Mouse (Mus musculus) limb, embryonic 13.5 days (tissue): ENCODE measurements around the gene Idh2. TPM values are rescaled to one million over a fixed set of nuclear protein-coding genes. Genes with fewer than 3 reads are reported as not detected.
"Not testable (repeated sequence)": the region's sequence is repeated elsewhere in the genome, so short reads cannot be mapped to it uniquely, and the experiment has no call there.

Source experiments
- ATAC-seq: fragments of 200-750 bp; cut with Nextera tagmentation; 2 replicates; pipeline ENCODE4 v1.8.0; 2017; ENCODE audit warnings: low read depth, moderate number of reproducible peaks, moderate TSS enrichment; ENCODE audit not compliant: low FRiP score
- H3K27ac ChIP-seq: fragments of 300-500 bp; sonication (generic); 2 replicates; pipeline ENCODE4 v1.5.1; 2015; ENCODE audit warnings: inconsistent platforms, mild to moderate bottlenecking, moderate library complexity
- H3K27me3 ChIP-seq: fragments of 300-500 bp; sonication (generic); 2 replicates; pipeline ENCODE4 v1.6.1; 2015; ENCODE audit warnings: mild to moderate bottlenecking, inconsistent platforms
- H3K36me3 ChIP-seq: fragments of 300-500 bp; sonication (generic); 2 replicates; pipeline ENCODE4 v1.6.1; 2015; ENCODE audit warnings: inconsistent platforms, mild to moderate bottlenecking, moderate library complexity
- H3K4me1 ChIP-seq: fragments of 300-500 bp; sonication (generic); 2 replicates; pipeline ENCODE4 v1.6.1; 2015; ENCODE audit warnings: inconsistent platforms
- H3K4me2 ChIP-seq: fragments of 300-500 bp; sonication (generic); replicated peaks from 2 replicates; pipeline ENCODE4 v1.6.1; 2015; ENCODE audit warnings: inconsistent platforms, mild to moderate bottlenecking, moderate library complexity
- H3K4me3 ChIP-seq: fragments of 300-500 bp; sonication (generic); 2 replicates; pipeline ENCODE4 v1.5.1; 2015; ENCODE audit warnings: moderate library complexity, mild to moderate bottlenecking, inconsistent platforms
- H3K9ac ChIP-seq: fragments of 300-500 bp; sonication (generic); 2 replicates; pipeline ENCODE4 v1.6.1; 2015; ENCODE audit warnings: mild to moderate bottlenecking, inconsistent platforms
- H3K9me3 ChIP-seq: fragments of 300-500 bp; sonication (generic); 2 replicates; pipeline ENCODE4 v1.6.1; 2016; ENCODE audit warnings: inconsistent platforms
- whole genome bisulfite sequencing: fragments of 180-500 bp; shearing (Covaris S2); methylation state at CpG from one replicate; pipeline ENCODE4 v1.1.7; 2015; 5-methylcytosine and 5-hydroxymethylcytosine counted together
- polyA plus RNA-seq: library from polyadenylated mRNA; unstranded; fragments of >200 nt; fragmentation: Nextera tagmentation; extraction: Ambion mirVana; gene quantifications from 2 replicates; pipeline ENCODE4 v1.2.1, GENCODE M21; 2015

The Idh2 gene
- polyA plus RNA-seq, 1 experiment from 2014 or later = 619 TPM

DNA sequence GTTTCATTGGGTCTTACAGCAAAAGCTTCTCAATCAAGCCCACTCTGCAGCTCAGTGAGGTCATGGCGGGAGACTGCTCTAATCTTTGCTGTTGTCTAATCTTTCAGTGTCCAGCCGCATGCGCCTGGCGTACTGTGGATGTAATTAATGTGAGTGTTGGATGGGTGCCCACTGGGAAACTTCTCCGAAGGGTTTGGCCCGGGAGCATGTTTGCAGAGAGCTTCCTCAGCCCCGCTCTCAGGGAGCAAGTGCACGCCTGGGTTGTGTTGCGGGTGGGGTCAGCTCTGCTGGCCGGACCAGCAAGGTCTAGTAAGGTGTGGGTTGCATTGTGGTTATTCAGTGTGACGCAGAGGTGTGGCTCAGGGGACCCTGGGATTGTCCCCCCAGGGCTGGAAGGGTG, 62.9 kb downstream of the Idh2 start:
- Histone ChIP-seq H3K9me3 (no peaks in the 10 kb centered on the region), H3K4me1 (peaks cover 46% of the 10 kb centered on the region), H3K4me3 (no peak overlapping the region), H3K36me3 (no peaks in the 10 kb centered on the region), H3K9ac (no peak overlapping the region), H3K27ac (no peak overlapping the region; the same call in 1 of the 2 replicates), H3K27me3 (no peaks in the 10 kb centered on the region), H3K4me2 (no peak overlapping the region)
- peak; percentile 33; the same call in 1 of the 2 replicates for ATAC-seq
- WGBS = 57% methylated on average over 11 of the region's 11 CpGs

GRCm38 (mm10) chr7:80051835-80052234, 63.4 kb downstream of the Idh2 start:
- Histone ChIP-seq H3K27ac (no peak overlapping the region; the same call in 1 of the 2 replicates), H3K4me2 (no peak overlapping the region), H3K4me3 (no peak overlapping the region), H3K4me1 (peaks cover 46% of the 10 kb centered on the region), H3K9ac (no peak overlapping the region), H3K27me3 (no peaks in the 10 kb centered on the region), H3K9me3 (no peaks in the 10 kb centered on the region), H3K36me3 (no peaks in the 10 kb centered on the region)
- WGBS = 57% methylated on average over 6 of the region's 6 CpGs
- ATAC-seq = 0 out of 2 replicates have a peak, but pooled peaks have one; percentile 35

DNA sequence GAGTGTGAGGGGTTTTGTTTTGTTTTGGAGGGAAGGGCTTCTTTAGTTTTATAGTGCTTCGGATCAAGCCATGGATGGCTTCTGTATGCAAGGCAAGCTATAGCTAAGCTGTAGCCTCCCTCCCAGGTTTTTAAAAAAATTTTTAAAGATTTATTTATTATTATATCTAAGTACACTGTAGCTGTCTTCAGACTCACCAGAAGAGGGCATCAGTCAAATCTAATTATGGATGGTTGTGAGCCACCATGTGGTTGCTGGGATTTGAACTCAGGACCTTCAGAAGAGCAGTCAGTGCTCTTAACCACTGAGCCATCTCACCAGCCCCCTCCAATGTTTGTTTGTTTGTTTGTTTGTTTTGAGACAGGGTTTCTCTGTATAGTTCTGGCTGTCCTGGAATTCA, 64.8 kb downstream of the Idh2 start:
- not testable (repeated sequence) for ATAC-seq

DNA sequence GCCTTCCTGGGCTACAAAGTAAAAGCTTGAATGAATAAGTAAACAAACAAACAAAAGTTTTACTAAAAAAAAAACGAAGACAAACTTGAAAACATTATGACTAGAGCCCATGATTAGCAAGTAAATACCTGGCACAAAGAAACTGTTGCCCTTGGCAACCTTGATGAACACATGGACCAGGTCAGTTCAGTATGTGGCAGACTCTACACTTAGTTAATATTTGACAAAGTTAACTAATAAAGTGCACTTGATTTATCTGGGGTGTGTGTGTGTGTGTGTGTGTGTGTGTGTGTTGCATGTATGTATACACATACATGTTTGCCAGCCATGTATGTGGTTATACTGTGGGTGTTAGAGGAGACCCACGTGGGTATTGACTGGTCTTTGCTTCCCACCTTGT, 65.4 kb downstream of the Idh2 start:
- no peak overlapping the region for H3K4me3 ChIP-seq
- no peak for ATAC-seq
- H3K9ac ChIP-seq = no peak overlapping the region
- H3K4me2 ChIP-seq = no peak overlapping the region
- no peaks in the 10 kb centered on the region for H3K27me3 ChIP-seq
- H3K9me3 ChIP-seq = no peaks in the 10 kb centered on the region
- no peaks in the 10 kb centered on the region for H3K36me3 ChIP-seq
- 69% methylated on average over 2 of the region's 2 CpGs for WGBS
- no peak overlapping the region for H3K27ac ChIP-seq
- H3K4me1 ChIP-seq = peaks cover 56% of the 10 kb centered on the region

More for the DNA sequence above, 64.8 kb downstream of the Idh2 start:
- H3K4me1 ChIP-seq = peaks cover 51% of the 10 kb centered on the region
- not testable (repeated sequence) for H3K4me3 ChIP-seq, H3K4me2 ChIP-seq, H3K9me3 ChIP-seq, H3K27ac ChIP-seq, H3K9ac ChIP-seq, H3K27me3 ChIP-seq, H3K36me3 ChIP-seq
- WGBS = 93% methylated on average over 1 of the region's 1 CpGs

DNA sequence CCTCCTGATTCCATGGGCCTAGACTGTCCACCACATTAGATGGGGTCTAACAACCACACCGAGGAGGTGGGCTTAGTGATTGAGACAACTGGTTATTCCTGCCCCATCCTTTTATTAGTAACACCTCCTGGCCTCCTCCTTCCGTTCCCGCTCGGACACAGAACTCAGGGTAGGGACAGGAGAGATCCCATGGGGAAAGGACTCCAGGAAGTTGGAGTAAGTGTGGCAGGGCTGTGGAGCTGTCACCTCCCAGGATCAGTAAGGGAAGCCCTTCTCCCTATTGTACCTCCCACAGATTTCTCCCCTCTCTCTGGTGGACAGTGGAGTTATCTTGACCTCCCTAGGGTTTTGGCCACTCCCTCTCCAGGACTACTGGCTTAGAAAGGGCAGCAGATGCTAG, 68.2 kb downstream of the Idh2 start:
- Histone ChIP-seq H3K9me3 (no peaks in the 10 kb centered on the region), H3K27me3 (no peaks in the 10 kb centered on the region), H3K4me1 (peaks cover 54% of the 10 kb centered on the region), H3K36me3 (no peaks in the 10 kb centered on the region), H3K27ac (no peak overlapping the region), H3K4me3 (no peak overlapping the region), H3K9ac (no peak overlapping the region), H3K4me2 (no peak overlapping the region)
- ATAC-seq = no peak
- WGBS = 76% methylated on average over 4 of the region's 4 CpGs

Other genes with a start within 250 kb of the Idh2 start
- 31.6 and 32.6 TPM in 2 replicates for gene Ap3s2, start 194.7 kb downstream of the Idh2 start, polyA plus RNA-seq
- gene Arpin, start 180.0 kb downstream of the Idh2 start, polyA plus RNA-seq = 18.8 and 20.3 TPM in 2 replicates
- gene Zfp710, start 90.6 kb downstream of the Idh2 start, polyA plus RNA-seq = 15.0 and 15.9 TPM in 2 replicates
- 14.1 and 15.6 TPM in 2 replicates for gene Sema4b, start 71.4 kb upstream of the Idh2 start, polyA plus RNA-seq
- 61.9 and 70.1 TPM in 2 replicates for gene Cib1, start 117.4 kb upstream of the Idh2 start, polyA plus RNA-seq
- 3.5 TPM in 2 replicates for gene Gdpgp1, start 117.5 kb upstream of the Idh2 start, polyA plus RNA-seq
- gene Ttll13, start 131.0 kb upstream of the Idh2 start, polyA plus RNA-seq = 1.3 and 1.5 TPM in 2 replicates
- 49.3 and 50.8 TPM in 2 replicates for gene Ngrn, start 145.8 kb upstream of the Idh2 start, polyA plus RNA-seq
- 12.1 and 13.1 TPM in 2 replicates for gene Vps33b, start 154.3 kb upstream of the Idh2 start, polyA plus RNA-seq
- 109 and 123 TPM in 2 replicates for gene Prc1, start 179.1 kb upstream of the Idh2 start, polyA plus RNA-seq
- gene Rccd1, start 209.1 kb upstream of the Idh2 start, polyA plus RNA-seq = 12.3 and 12.4 TPM in 2 replicates
- 49.7 and 50.4 TPM in 2 replicates for gene Unc45a, start 225.6 kb upstream of the Idh2 start, polyA plus RNA-seq
- gene Hddc3, start 227.7 kb upstream of the Idh2 start, polyA plus RNA-seq = 21.5 and 23.5 TPM in 2 replicates